Mouse (Mus musculus): ENCODE results near the gene Abhd15. TPM values are rescaled to one million over a fixed set of nuclear protein-coding genes. Genes with fewer than 3 reads are reported as not detected.
A peak's percentile ranks its signal among the peaks of the same experiment; 100 is the strongest.

Abhd15 gene
- 2.6 and 2.9 TPM in 2 replicates for polyA plus RNA-seq (2015; fragmentation: Nextera tagmentation; extraction: Ambion mirVana)

DNA sequence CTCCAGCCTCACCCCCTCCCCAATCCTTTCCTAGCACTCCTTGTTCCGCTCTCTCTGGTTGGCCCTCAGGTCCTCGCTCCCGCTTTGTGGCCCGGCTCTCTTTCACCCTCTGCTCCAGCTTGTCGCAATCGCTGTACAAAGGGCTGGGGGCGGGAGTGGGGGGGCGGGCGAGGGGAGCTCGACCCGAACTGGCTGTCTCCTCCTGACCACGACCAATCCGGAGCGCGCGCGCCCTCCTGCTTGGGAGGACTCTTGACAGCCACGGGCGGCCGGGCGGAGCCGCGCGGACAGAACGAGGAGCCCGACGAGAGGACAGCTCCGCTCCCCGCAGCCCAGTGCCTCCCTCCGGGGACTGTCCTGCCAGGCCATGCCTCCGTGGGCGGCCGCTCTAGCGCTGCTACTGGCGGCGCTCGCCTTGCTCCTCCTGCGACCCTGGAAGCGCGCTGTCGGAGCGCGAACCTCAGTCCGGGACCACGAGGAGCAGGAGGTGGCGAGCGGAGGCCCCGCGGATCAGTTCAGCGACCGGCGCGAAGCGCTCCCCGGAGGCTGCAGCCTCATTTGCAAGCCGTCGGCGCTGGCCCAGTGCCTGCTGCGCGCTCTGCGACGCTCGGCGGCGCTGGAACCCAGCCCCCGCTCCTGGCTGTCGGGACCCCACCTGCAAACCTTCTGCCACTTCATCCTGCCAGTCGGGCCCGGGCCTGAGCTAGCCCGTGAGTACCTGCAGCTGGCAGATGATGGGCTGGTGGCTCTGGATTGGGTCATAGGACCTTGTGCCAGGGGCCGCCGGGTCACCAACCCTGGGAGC, at the start of gene Abhd15:
Abhd15 (plus strand) TSS at position 290 of the 805 bp plus-strand sequence.
- Histone ChIP-seq H3K9ac (peak within 1 kb of the TSS; percentile 66), H3K4me2 (peak within 1 kb of the TSS; percentile 90), H3K27ac (replicated peaks) (0 out of 2 replicates have a peak within 1 kb of the TSS, but pooled peaks have one; percentile 18), H3K9me3 (no peaks in the 10 kb centered on the region), H3K4me3 (peak within 1 kb of the TSS; percentile 64), H3K36me3 (no peaks in the 10 kb centered on the region), H3K27me3 (peaks cover 42% of the 10 kb centered on the region), H3K4me1 (replicated peaks) (peaks cover 56% of the 10 kb centered on the region)
- ATAC-seq (ENCODE audit: low read depth): peak; percentile 48
- under 1% methylated on average over 72 of the region's 72 CpGs for WGBS

DNA sequence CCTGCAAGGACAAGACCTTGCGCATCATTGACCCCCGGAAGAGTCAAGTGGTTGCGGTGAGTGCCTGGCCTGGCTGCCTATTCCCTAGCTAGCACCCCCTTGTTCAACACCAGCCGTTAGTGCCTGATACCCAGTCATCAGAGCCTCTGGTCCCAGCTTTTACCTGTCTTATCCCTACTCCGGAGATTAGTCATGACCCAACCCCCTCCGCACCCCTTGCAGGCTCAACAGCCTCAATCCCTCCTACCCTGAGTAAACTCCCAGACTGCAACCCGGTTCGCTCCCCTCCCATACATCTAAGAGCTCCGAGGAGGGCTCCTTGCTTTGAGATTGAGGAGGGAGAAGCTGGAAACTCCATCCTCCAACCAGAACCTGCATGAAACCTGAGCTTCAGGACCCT, 48.4 kb upstream of the Abhd15 start:
- H3K9ac ChIP-seq: no peak overlapping the region
- peaks cover 16% of the 10 kb centered on the region for H3K36me3 ChIP-seq
- H3K27me3 ChIP-seq: peaks cover 71% of the 10 kb centered on the region
- no peak overlapping the region for H3K27ac ChIP-seq (replicated peaks)
- H3K4me1 ChIP-seq (replicated peaks): peaks cover 23% of the 10 kb centered on the region
- no peak overlapping the region for H3K4me2 ChIP-seq
- no peak for ATAC-seq (ENCODE audit: low read depth)
- H3K4me3 ChIP-seq: no peak overlapping the region
- H3K9me3 ChIP-seq: no peaks in the 10 kb centered on the region
- WGBS: 34% methylated on average over 9 of the region's 9 CpGs

DNA sequence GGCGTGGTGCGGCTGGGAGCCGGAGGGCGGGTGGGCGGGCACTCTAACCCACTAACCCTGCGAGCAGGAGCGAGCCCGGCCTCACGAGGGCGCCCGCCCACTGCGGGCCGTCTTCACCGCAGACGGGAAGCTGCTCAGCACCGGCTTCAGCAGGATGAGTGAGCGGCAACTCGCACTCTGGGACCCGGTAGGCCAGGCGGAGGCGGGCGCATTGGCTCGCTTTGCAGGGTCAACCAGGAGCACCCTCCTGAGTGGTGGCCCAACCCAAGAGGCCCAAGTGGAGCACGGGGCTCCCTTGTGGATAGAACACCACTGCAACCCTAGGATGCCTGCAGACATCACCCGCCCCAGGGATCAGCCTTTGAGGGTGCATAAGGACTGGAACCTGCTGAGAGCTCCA, 47.8 kb upstream of the Abhd15 start:
- H3K4me3 ChIP-seq: no peak overlapping the region
- H3K9me3 ChIP-seq: no peaks in the 10 kb centered on the region
- ATAC-seq (ENCODE audit: low read depth): no peak
- H3K9ac ChIP-seq: no peak overlapping the region
- no peak overlapping the region for H3K27ac ChIP-seq (replicated peaks)
- peaks cover 64% of the 10 kb centered on the region for H3K27me3 ChIP-seq
- H3K36me3 ChIP-seq: peaks cover 22% of the 10 kb centered on the region
- peaks cover 18% of the 10 kb centered on the region for H3K4me1 ChIP-seq (replicated peaks)
- no peak overlapping the region for H3K4me2 ChIP-seq
- 2% methylated on average over 25 of the region's 25 CpGs for WGBS

DNA sequence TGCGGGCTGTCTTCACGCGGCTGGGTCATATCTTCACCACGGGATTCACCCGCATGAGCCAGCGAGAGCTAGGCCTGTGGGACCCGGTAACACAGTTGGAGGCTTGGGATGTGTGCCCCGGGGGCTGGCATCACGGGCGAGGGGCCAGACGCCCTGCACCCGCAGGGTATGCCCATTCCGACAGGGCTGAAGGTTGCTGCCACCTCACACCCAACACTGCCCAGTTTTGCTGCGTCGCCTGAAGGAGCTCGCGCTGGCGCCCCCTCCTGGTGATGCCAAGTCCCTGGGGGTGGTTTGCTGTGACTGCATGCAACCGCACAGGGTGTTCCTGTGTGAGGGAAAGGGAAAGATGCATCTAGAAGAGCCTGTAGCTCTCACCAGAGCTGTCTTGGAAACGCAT, 47.1 kb upstream of the Abhd15 start:
- Histone ChIP-seq H3K27ac (replicated peaks) (no peak overlapping the region), H3K9ac (no peak overlapping the region), H3K4me1 (replicated peaks) (peaks cover 12% of the 10 kb centered on the region), H3K27me3 (peaks cover 58% of the 10 kb centered on the region), H3K4me2 (0 out of 2 replicates have a peak overlapping the region, but pooled peaks have one; percentile 7), H3K36me3 (peaks cover 28% of the 10 kb centered on the region), H3K4me3 (no peak overlapping the region), H3K9me3 (no peaks in the 10 kb centered on the region)
- ATAC-seq (ENCODE audit: low read depth): no peak
- 11% methylated on average over 18 of the region's 20 CpGs for WGBS

DNA sequence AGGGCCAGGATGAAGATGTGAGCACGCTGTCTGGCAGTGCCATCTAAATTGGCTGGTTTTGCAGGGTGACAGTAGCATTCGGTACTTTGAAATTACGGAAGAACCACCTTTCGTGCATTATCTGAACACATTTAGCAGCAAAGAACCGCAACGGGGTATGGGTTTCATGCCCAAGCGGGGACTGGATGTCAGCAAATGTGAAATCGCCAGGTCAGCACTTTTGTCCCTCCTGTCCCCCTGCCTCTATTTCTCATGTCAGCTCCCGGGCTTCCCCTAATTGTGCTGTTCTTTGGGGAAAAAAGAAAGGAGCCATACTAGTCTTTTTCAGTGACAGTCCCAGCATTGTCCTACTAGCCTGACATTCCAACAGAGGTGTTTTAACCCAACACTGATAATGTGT, 46.5 kb upstream of the Abhd15 start:
- Histone ChIP-seq H3K4me3 (no peak overlapping the region), H3K27me3 (peaks cover 52% of the 10 kb centered on the region), H3K4me2 (no peak overlapping the region), H3K9ac (no peak overlapping the region), H3K27ac (replicated peaks) (no peak overlapping the region), H3K36me3 (peaks cover 34% of the 10 kb centered on the region), H3K9me3 (no peaks in the 10 kb centered on the region), H3K4me1 (replicated peaks) (peaks cover 10% of the 10 kb centered on the region; the same call in 1 of the 2 replicates)
- no peak for ATAC-seq (ENCODE audit: low read depth)
- WGBS: 79% methylated on average over 9 of the region's 9 CpGs

DNA sequence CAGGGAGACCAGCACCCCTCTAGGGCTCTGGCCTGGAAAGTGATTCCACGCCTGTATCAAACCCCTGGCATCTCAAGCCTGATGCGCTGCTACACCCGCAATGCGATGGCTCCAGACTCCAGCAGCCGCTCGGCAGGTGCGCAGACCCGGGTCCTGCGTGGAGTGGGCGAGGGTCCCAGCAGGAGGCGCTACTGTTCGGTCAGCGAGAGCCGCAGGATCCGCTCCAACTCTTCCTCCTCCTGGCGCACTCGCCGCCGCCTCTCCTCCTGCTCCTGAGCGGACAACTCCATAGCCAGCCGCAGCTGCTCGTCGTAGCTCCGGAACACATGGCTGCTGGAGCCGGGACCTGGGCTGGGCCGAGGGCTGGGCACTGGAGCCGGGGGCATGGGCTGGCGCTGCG, 43.5 kb upstream of the Abhd15 start:
- Histone ChIP-seq H3K36me3 (peaks cover 58% of the 10 kb centered on the region), H3K9me3 (no peaks in the 10 kb centered on the region), H3K4me3 (no peak overlapping the region)

DNA sequence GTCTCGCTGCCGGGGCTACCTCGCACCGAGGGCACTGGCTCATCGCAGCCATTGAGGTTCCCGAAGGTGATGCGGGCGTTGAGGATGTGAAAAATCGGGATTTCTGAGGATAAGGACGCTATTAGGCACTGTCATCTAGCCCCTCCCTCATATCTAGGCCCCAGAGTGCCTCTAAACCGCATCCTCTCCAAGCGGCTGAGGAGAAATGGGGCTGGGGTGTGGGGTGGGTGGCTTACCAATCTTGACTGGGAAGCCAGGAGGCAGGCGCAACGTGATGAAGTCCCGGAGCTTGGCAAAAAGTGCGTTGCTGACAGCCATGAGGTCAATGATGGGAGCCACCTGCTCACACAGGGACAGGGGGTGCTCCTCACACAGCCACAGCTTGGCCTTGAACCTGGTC, 42.1 kb upstream of the Abhd15 start:
- Histone ChIP-seq H3K4me3 (no peak overlapping the region), H3K27me3 (peaks cover 8% of the 10 kb centered on the region), H3K4me2 (no peak overlapping the region), H3K9ac (no peak overlapping the region), H3K9me3 (no peaks in the 10 kb centered on the region), H3K27ac (replicated peaks) (no peak overlapping the region), H3K4me1 (replicated peaks) (0 out of 2 replicates have a peak, but pooled peaks cover 5% of the 10 kb centered on the region), H3K36me3 (peaks cover 68% of the 10 kb centered on the region)
- ATAC-seq (ENCODE audit: low read depth): no peak
- 91% methylated on average over 16 of the region's 16 CpGs for WGBS

More for the DNA sequence above, 43.5 kb upstream of the Abhd15 start:
- ATAC-seq (ENCODE audit: low read depth): no peak
- Histone ChIP-seq H3K9ac (no peak overlapping the region), H3K27ac (replicated peaks) (no peak overlapping the region), H3K4me1 (replicated peaks) (0 out of 2 replicates have a peak, but pooled peaks cover 10% of the 10 kb centered on the region), H3K27me3 (peaks cover 22% of the 10 kb centered on the region), H3K4me2 (no peak overlapping the region)
- WGBS: 64% methylated on average over 29 of the region's 29 CpGs

DNA sequence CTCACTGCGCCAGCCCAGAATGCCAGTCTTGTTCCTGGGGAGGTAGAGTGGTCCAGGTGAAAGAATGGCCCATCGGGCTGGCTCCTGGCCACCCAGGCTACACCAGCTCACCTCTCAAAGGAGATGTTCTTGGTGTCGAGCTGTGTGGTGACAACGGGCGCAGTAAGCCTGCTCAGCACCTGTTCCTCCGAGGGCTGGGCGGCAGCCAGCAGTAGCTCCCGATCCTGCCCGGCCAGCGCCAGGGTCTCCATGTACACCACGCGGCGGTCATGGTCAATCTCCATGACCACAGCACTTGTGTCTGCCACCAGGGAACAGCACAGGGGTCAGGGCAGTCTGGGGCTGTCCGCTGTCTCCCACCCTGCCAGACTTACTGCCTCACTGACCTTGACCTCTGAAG, 38.7 kb upstream of the Abhd15 start:
- WGBS: 91% methylated on average over 14 of the region's 14 CpGs
- Histone ChIP-seq H3K36me3 (peaks cover 55% of the 10 kb centered on the region), H3K27ac (replicated peaks) (no peak overlapping the region), H3K27me3 (no peaks in the 10 kb centered on the region), H3K4me2 (no peak overlapping the region), H3K4me1 (replicated peaks) (no peaks in the 10 kb centered on the region), H3K4me3 (no peak overlapping the region), H3K9me3 (no peaks in the 10 kb centered on the region), H3K9ac (no peak overlapping the region)
- ATAC-seq (ENCODE audit: low read depth): no peak

DNA sequence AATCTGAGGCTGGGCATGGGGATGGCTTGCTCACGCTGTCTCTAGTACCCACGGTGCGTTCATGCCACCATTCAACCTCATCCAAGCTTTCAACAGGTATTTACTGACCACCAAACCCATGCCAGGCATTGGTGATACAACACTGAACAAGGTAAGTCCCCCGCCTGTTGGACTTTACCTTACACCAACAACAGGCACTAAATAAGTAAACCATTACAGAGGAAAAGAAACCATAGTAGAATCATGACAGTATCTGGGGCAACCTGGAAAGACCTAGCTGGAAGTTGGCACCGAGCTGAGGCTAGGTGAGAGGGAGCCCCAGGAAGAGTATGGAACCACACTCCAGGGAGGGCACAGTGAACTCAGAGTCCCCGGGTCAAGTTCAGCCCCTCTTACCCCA, 38.0 kb upstream of the Abhd15 start:
- H3K27me3 ChIP-seq: no peaks in the 10 kb centered on the region
- ATAC-seq (ENCODE audit: low read depth): no peak
- peaks cover 48% of the 10 kb centered on the region for H3K36me3 ChIP-seq
- no peak overlapping the region for H3K4me2 ChIP-seq
- 92% methylated on average over 6 of the region's 6 CpGs for WGBS
- no peak overlapping the region for H3K27ac ChIP-seq (replicated peaks)
- H3K4me3 ChIP-seq: no peak overlapping the region
- no peak overlapping the region for H3K9ac ChIP-seq
- peaks cover 6% of the 10 kb centered on the region for H3K4me1 ChIP-seq (replicated peaks)
- H3K9me3 ChIP-seq: no peaks in the 10 kb centered on the region

DNA sequence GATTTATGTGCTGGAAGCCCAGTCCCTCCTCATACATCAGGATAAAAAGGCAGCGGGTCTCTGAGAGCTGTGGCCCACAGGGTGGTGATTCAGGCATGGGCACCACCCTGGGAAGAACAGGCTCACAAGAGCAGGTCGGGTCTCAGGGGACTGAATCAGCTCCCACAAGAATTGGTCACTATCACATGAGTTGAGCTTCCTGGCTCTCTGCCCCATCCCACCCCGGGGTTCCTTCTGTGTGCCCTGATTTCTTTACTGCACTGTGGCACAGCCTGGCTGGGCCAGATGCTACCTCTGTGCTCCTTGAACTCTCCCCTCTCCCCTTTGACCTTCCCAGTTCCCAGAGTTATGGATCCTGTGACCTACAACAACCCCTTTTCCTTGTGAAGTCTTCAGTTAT, 31.9 kb upstream of the Abhd15 start:
- no peak for ATAC-seq (ENCODE audit: low read depth)
- Histone ChIP-seq H3K4me1 (replicated peaks) (peaks cover 68% of the 10 kb centered on the region), H3K27me3 (no peaks in the 10 kb centered on the region), H3K36me3 (no peaks in the 10 kb centered on the region), H3K4me2 (no peak overlapping the region), H3K9me3 (no peaks in the 10 kb centered on the region), H3K4me3 (no peak overlapping the region), H3K9ac (no peak overlapping the region), H3K27ac (replicated peaks) (no peak overlapping the region)
- 51% methylated on average over 3 of the region's 3 CpGs for WGBS

DNA sequence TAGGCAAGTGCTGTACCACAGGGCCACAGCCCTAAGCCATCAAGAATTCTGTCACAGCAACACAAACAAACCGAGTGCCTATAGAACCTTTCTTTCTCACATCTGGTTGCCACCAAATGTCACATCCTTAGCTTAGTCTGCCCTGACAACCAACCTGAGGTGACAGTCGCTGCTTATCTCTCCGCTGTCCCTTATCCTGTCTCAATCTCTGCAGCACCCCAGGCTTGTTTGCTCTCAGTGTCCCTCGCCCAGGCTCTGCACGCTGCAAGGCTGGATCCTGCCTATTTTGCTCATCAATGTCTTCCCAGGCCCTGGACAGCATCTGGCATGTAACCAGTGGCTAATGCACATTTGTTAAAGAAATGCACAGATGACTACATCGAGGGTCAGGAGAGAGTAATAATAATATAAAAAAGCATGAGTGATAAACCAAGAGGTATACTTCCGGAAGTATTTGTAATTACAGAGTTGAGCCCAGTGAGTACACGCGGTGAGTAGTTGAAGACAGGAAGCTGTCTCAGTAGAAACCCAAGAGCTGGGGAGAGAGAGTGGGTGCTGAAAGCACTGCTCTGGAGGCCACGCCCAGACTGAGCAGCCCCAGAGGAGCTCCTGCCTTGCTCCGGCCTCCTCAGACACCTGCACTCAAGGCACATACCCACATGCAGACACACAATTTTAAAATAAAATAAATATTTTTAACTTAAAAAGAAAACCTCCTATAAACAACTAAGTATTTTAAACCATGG, 31.2 kb upstream of the Abhd15 start:
- Histone ChIP-seq H3K27ac (replicated peaks) (no peak overlapping the region), H3K4me3 (no peak overlapping the region), H3K4me2 (no peak overlapping the region), H3K9ac (peak overlapping the region; percentile 5; the same call in 1 of the 2 replicates), H3K4me1 (replicated peaks) (peaks cover 74% of the 10 kb centered on the region), H3K27me3 (no peaks in the 10 kb centered on the region), H3K9me3 (no peaks in the 10 kb centered on the region), H3K36me3 (no peaks in the 10 kb centered on the region)
- no peak for ATAC-seq (ENCODE audit: low read depth)
- WGBS: 67% methylated on average over 11 of the region's 11 CpGs

DNA sequence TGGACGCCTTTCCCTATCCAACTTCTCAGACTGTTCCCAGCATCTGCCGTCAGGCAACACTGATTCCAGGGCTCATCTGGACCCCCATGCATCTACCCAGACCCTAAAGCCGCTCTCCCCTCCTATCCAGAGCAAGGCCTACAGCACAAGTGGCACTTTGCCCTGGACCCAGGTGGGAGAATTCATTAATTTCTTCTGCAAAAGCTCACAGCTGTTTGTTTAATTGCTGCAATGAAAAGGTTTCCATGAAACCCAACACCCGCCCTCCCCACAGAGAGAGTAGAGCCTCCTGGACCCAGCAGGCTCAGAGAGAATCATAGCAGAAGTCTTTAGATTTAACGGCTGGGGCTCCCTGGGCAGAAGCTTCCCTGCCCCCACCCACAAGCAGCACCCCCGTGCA, 29.7 kb upstream of the Abhd15 start:
- 30% methylated on average over 6 of the region's 6 CpGs for WGBS
- H3K9ac ChIP-seq: peak overlapping the region; percentile 52; the same call in 1 of the 2 replicates
- H3K4me1 ChIP-seq (replicated peaks): peaks cover 80% of the 10 kb centered on the region
- H3K4me3 ChIP-seq: peak overlapping the region; percentile 9; the same call in 1 of the 2 replicates
- ATAC-seq (ENCODE audit: low read depth): no peak
- H3K36me3 ChIP-seq: no peaks in the 10 kb centered on the region
- H3K9me3 ChIP-seq: no peaks in the 10 kb centered on the region
- no peaks in the 10 kb centered on the region for H3K27me3 ChIP-seq
- peak overlapping the region; percentile 95 for H3K27ac ChIP-seq (replicated peaks)
- peak overlapping the region; percentile 84 for H3K4me2 ChIP-seq

Data from neural tube, embryonic 13.5 days (tissue).